Mouse (Mus musculus) ES-E14 (cell line): ENCODE measurements around the gene Sdf2.

ENCODE experiments used
- CHD2 ChIP-seq: IDR thresholded peaks from 2 replicates; pipeline ENCODE4 v1.6.1; 2014; ENCODE audit warnings: mild to moderate bottlenecking, low read depth, low read length, inconsistent platforms
- HCFC1 ChIP-seq: IDR thresholded peaks from 2 replicates; pipeline ENCODE4 v1.6.1; 2012; ENCODE audit warnings: low read length, inconsistent platforms, borderline replicate concordance; ENCODE audit not compliant: insufficient read depth
- MAFK ChIP-seq: IDR thresholded peaks from 2 replicates; pipeline ENCODE4 v1.6.1; 2014; ENCODE audit warnings: mild to moderate bottlenecking, low read depth, low read length, inconsistent platforms; ENCODE audit not compliant: insufficient read depth
- ZC3H11A ChIP-seq: IDR thresholded peaks from 2 replicates; pipeline ENCODE4 v1.6.1; 2012; ENCODE audit warnings: low read depth, mild to moderate bottlenecking, inconsistent platforms, low read length, borderline replicate concordance
- ZNF384 ChIP-seq: IDR thresholded peaks from 2 replicates; pipeline ENCODE4 v1.6.1; 2012; ENCODE audit warnings: low read depth, low read length, inconsistent platforms

DNA sequence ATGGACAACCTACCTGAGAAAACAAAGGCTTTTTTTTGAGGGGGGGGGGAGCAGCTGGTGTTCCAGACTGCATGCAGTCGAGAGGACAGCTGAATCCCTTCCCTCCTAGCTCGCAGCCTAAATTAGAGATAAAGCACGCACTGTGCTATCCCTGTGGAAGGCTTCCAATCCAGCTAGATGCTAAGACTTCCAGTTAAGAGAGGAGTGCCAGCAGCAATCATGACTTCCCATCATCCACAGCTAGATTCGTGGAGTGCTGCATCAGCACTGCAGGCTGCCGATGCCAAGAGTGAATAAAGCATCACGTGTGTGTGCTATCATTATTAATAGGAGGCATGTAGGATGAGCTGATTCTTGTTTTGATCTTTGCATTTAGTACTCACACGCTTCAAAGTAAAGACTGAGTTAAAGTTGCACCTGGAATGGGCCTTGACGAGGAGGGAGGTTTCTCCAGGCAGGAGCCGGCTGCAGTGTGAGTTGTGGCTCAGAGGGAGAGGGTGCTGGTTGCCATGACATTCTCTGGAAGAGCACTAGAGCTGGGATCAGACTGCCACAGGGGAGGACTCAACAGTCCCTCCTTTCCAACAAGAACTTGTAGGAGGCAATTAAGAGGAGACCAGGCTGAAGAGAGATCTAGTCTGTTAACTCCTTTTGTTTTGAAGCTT lies 5.2 kb upstream of the Sdf2 start:
- TF ChIP-seq CHD2 (no peak), ZNF384 (no peak), MAFK (no peak), ZC3H11A (no peak), HCFC1 (no peak)
